Mouse (Mus musculus) heart, adult 11 months (tissue): ENCODE measurements around the gene Fem1b.
A peak's percentile ranks its signal among the peaks of the same experiment; 100 is the strongest.
"Not testable (repeated sequence)": the region's sequence is repeated elsewhere in the genome, so short reads cannot be mapped to it uniquely, and the experiment has no call there.

Experiments used
- DNase-seq: peaks from one replicate; pipeline ENCODE4 v3.0.0; 2022

Fem1b gene

DNA sequence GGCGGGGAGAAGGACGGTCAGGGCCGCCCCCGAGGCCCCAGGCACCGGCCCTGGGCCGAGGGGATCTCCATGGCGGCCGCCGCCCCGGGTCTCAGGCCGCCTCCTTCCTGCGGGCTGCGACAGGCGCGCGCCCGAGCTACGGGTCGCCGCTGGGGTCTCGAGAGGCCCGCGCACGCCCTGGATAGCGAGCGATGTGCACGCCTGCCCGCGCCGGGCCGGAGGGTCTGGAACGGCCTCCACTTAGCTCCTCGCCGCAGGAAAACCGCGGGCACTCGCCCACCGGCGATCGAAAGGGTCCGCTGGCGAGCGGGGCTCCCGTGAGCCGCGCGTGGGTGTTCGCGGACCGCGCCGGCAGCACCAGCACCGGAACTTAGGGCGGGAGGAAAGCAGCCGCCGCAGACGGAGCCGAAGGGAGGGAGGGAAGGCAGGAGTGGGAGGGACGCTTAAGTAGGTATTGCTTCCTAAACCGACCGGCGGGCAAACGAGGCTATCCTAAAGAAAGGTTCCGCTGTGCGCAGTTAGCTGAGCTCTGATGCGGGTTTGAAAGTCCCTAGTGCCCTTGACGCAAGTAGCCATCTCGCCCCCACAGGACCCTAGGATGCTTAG lies at the start of gene Fem1b:
TSS of gene Fem1b (minus strand) at position 419 of the 606 bp plus-strand sequence.
- DNase-seq, result peak; percentile 99

DNA sequence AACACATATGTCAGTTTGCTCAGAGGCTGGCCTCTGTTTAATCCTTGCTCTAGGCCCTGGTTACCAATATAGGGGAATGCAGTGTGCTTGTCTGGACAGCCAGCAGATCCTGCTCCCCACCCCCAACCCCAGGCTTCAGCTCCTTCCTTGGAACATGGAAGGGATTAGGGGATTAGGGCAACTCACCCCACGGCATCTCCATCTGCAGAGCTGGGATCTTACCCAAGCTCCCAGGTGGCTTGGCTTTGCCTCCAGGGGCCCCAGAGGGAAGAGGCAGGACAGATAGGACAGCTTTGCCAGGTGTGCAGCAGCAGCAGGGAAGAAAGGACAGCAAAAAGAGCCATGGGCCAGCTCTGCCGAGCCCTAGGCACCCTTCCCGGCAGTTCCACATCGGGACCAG lies 49.1 kb upstream of the Fem1b start:
- no peak for DNase-seq

DNA sequence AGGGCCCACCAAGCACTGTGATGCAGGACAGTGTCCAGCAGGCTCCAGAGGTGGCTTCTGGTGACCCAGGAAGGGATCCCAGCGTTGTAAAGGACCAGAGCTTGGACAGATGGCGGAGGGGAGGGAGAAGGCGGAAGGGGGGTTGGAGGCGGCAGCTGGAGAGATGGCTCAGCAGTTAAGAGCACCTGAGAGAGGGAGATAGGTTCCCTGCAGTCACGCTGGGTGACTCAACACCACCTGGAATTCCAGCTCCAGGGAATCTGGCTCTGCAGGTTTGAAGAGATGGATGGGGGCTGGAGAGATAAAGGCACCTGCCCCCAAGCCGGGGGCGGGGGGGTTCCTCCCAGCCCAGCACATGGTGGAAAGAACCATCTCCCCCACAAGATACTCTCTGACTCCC lies 48.4 kb upstream of the Fem1b start:
- DNase-seq, result not testable (repeated sequence)

- peak; percentile 87 for DNase-seq
These were observed 46.7 kb upstream of the Fem1b start for GRCm38 (mm10) chr9:62858266-62859019.

- DNase-seq, result peak; percentile 98
These were observed 46.1 kb upstream of the Fem1b start, which contains the start of gene Calml4 for GRCm38 (mm10) chr9:62857719-62858261. Gene Calml4, plus strand, starts transcription at chr9:62858080.

- DNase-seq, result peak; percentile 96
These were observed 45.5 kb upstream of the Fem1b start for GRCm38 (mm10) chr9:62857216-62857615.

GRCm38 (mm10) chr9:62854483-62854882 lies 42.7 kb upstream of the Fem1b start:
- DNase-seq, result peak; percentile 88

GRCm38 (mm10) chr9:62851571-62851970 lies 39.8 kb upstream of the Fem1b start:
- DNase-seq, result no peak

- DNase-seq, result peak; percentile 92
These were observed 36.9 kb upstream of the Fem1b start for GRCm38 (mm10) chr9:62848641-62849040.

GRCm38 (mm10) chr9:62847694-62848093 lies 36.0 kb upstream of the Fem1b start:
- DNase-seq, result peak; percentile 99

- no peak for DNase-seq
These were observed 32.7 kb upstream of the Fem1b start for GRCm38 (mm10) chr9:62844461-62844860.

- peak; percentile 82 for DNase-seq
These were observed 31.8 kb upstream of the Fem1b start for GRCm38 (mm10) chr9:62843356-62844024.

GRCm38 (mm10) chr9:62839172-62839770 lies 27.5 kb upstream of the Fem1b start:
- DNase-seq, result peak; percentile 95

DNA sequence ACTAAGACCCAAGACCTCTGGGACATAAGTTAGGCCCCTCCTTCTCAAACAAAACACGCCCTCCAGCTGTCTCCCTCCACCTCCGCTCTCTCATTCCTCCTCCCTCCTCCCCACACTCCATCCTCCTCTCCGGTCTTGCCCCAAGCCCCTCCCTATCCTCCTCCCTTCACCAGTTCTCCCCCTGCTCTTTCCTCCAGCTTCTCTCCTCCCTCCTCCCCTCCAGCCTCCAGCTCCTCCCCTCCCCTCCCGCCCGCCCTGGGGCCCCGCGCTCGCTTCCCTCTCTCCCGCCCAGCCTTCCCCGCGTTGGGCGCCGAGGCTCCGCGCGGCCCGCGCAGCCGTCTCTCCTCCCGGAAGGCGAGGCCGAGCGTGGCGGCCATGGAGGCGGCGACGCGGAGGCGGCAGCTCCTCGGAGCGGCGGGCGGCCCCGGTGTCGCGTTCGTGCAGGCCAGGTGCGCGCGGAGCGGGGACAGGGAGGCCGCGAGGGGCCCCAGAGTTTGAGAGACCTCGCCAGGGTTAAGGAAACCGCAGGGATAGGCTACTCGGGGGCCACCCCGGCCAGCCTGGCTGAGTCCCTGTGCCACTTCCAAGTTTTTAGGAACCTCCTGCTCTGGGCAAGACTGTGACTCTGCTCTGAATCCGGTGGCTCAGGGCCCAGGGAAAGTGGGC lies 26.9 kb upstream of the Fem1b start, which contains the start of gene Cln6:
TSS of gene Cln6 (plus strand) at position 280 of the 666 bp plus-strand sequence.
- DNase-seq, result peak; percentile 99

DNA sequence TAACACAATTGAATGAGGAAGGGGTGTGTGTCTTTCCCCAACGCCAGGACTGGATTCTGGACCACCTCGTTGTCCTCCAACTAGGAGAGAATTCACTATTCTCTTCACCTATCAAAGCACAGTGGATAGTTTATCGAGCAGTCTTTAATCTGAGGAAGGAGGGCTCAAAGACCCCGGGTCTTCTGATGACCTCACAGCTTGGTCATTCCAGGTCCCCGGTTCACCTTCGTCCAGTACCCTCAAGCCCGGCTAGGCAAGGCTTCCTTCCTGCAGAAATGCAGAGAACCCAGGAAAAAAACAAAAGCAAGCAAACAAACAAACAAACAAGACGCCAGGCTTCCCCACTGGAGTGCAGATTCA lies 26.4 kb upstream of the Fem1b start:
- no peak for DNase-seq

- DNase-seq, result peak; percentile 93
These were observed 25.9 kb upstream of the Fem1b start for GRCm38 (mm10) chr9:62837611-62838010.

DNA sequence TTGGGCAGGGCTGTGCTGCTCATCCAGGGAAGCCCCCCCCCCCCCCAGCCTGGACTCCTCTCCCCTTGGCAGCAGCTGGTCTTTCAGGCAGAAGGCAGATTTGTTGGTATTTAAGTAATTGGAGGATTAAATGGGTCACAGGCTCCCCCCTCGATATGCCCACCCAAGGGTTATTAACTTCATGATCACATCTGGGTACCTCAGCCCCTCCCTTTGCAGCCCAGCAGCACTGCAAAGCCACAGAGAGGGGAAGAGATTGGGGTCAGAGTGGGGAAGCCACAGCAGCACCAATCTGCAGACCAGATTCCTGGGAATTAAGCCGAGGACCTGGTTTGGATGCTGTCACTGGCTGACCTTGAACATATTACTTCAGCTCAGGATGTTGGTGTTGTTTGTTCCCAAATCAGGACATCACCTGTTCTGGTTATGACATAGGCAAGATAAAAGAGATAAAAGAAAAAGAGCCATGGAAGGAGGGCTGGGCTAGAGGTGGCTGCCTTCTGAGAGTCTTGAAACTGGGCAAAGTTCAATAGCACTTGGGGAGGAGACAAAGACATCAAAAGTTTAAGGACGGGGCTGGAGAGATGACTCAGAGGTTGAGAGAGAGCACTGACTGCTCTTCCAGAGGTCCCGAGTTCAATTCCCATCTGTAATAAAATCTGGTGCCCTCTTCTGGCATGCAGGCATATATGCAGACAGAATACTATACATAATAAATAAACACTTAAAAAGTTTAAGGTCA lies 24.1 kb upstream of the Fem1b start:
- no peak for DNase-seq

- DNase-seq, result no peak
These were observed 23.2 kb upstream of the Fem1b start for GRCm38 (mm10) chr9:62834906-62835305.

DNA sequence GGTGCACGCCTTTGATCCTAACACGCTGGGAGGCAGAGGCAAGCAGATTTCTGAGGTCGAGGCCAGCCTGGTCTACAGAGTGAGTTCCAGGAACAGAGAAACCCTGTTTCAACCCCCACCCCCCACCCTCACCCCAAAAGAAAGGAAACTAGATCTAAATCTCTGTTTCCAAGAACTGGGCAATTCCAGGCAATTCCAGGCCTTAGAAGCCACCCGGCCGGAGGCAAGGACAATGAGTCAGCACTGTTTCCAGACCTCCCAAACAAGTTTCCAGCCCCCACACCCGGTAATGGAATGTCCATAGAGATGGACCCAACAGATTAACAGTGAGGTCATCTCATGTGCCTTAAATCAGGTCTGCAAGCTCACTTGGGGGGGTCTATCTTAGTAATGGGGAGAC lies 18.1 kb upstream of the Fem1b start:
- no peak for DNase-seq

DNA sequence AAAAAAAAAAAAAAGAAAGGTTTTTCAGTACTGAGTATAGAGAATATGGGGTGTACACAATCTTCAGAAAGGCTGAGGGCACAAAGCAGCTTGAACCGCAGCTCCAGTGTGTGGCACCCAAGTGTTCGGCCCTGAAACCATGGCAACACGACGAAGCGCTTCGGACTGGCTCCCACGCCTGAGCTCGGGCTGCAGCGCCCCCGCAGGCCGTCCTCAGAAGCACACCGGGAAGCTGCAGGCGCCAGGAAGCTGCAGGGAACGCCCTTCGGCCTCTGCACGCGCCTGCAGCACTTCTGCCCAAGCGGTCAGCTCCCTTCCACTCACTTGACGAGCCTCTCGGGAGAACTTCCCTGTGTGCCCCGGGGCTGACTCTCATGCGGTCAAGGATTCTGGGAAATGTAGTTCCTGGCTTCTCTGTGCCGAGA lies 16.9 kb upstream of the Fem1b start:
- DNase-seq, result peak; percentile 100

- DNase-seq, result peak; percentile 90
These were observed 16.4 kb upstream of the Fem1b start for GRCm38 (mm10) chr9:62827939-62828652.
